In genomic region chr16:52378811-52379597, GRCm38 (mm10) we compare ENCODE assay signal across 16 mouse cellular contexts.
A peak's percentile ranks its signal among the peaks of the same experiment; 100 is the strongest.
DNase-seq lines count a peak whose midpoint lies in the region; ATAC-seq and TF ChIP-seq lines count a peak whose summit lies in the region.
"Had no signal": no experiment of that assay in that cellular context is flagged by ENCODE, and none has a peak within 500 bp of the region (broad histone marks: within the 10 kb centered on the region; RNA-seq: fewer than 3 reads in every experiment).

No protein-coding gene starts in this region.

- H3K4me1 ChIP-seq in kidney, postnatal 0 days (replicated peaks; ENCODE audit: insufficient read depth, low read length), result peaks cover 4% of the 10 kb centered on the region; the same call in 1 of the 2 replicates
- no peaks in the 10 kb centered on the region for H3K4me1 ChIP-seq in hindbrain, postnatal 0 days (ENCODE audit: insufficient read depth, low read length)
- H3K4me1 ChIP-seq: liver, embryonic 12.5 days had no signal

- H3K27me3 ChIP-seq in kidney, postnatal 0 days (ENCODE audit: insufficient read depth, low read length), result no peaks in the 10 kb centered on the region
- no peaks in the 10 kb centered on the region for H3K27me3 ChIP-seq in hindbrain, postnatal 0 days (ENCODE audit: insufficient read depth, low read length)
- H3K27me3 ChIP-seq: forebrain, embryonic 13.5 days; heart, embryonic 13.5 days; hindbrain, embryonic 13.5 days; liver, embryonic 12.5 days had no signal

- no peak for ATAC-seq in kidney, postnatal 0 days (replicated peaks; ENCODE audit: low FRiP score, low read depth)
- ATAC-seq in hindbrain, postnatal 0 days, result no peak
- ATAC-seq: forebrain, embryonic 13.5 days; liver, embryonic 12.5 days had no signal

- H3K9me3 ChIP-seq in kidney, postnatal 0 days (replicated peaks; ENCODE audit: low read length), result no peaks in the 10 kb centered on the region
- no peaks in the 10 kb centered on the region for H3K9me3 ChIP-seq in hindbrain, postnatal 0 days (ENCODE audit: low read length)
- H3K9me3 ChIP-seq: forebrain, embryonic 13.5 days; heart, embryonic 13.5 days; hindbrain, embryonic 13.5 days; liver, embryonic 12.5 days had no signal

- DNase-seq in kidney, postnatal 0 days (ENCODE audit: low spot score), result peak; percentile 65
- DNase-seq in kidney, adult 18-20 months, result no peak
- peak; percentile 35 to 38 for DNase-seq in right cerebral cortex, postnatal 10 days (ENCODE audit: low spot score in 2 of 2)
- DNase-seq in right cerebral cortex, postnatal 25 days, result no peak
- peak; percentile 69 for DNase-seq in brain, embryonic 14.5 days (ENCODE audit: low read depth)
- peak; percentile 24 for DNase-seq in lung, postnatal 36 days
- DNase-seq in hindbrain, postnatal 0 days (ENCODE audit: low spot score), result no peak
- DNase-seq in adrenal gland, postnatal 36 days, result no peak
- DNase-seq: cerebellum, adult 18-20 months; gastrocnemius, postnatal 25 days; kidney, postnatal 25 days; layer of hippocampus, postnatal 36 days had no signal

- H3K9ac ChIP-seq in kidney, postnatal 0 days (ENCODE audit: low read depth, low read length), result no peak overlapping the region
- H3K9ac ChIP-seq in hindbrain, postnatal 0 days (replicated peaks; ENCODE audit: low read length), result no peak overlapping the region
- H3K9ac ChIP-seq: forebrain, embryonic 13.5 days; heart, embryonic 13.5 days; hindbrain, embryonic 13.5 days; liver, embryonic 12.5 days had no signal

- no peak overlapping the region for H3K4me2 ChIP-seq in kidney, postnatal 0 days (ENCODE audit: low read length)
- no peak overlapping the region for H3K4me2 ChIP-seq in hindbrain, postnatal 0 days (ENCODE audit: low read depth, low read length)
- H3K4me2 ChIP-seq: forebrain, embryonic 13.5 days; heart, embryonic 13.5 days; hindbrain, embryonic 13.5 days; liver, embryonic 12.5 days had no signal

- no peak for TF ChIP-seq POLR2A in brain, embryonic 14.5 days (IDR thresholded peaks at IDR 0.05; ENCODE audit: borderline replicate concordance, extremely low read depth, insufficient read depth, insufficient read length, poor library complexity, severe bottlenecking)

- no peaks in the 10 kb centered on the region for H3K36me3 ChIP-seq in kidney, postnatal 0 days (ENCODE audit: insufficient read depth, low read length)
- no peaks in the 10 kb centered on the region for H3K36me3 ChIP-seq in hindbrain, postnatal 0 days (ENCODE audit: insufficient read depth, low read length)
- H3K36me3 ChIP-seq: heart, embryonic 13.5 days; hindbrain, embryonic 13.5 days; liver, embryonic 12.5 days had no signal

- no peak overlapping the region for H3K4me3 ChIP-seq in kidney, postnatal 0 days (replicated peaks; ENCODE audit: low read depth, low read length)
- no peak overlapping the region for H3K4me3 ChIP-seq in hindbrain, postnatal 0 days (ENCODE audit: low read length)
- H3K4me3 ChIP-seq: forebrain, embryonic 13.5 days; heart, embryonic 13.5 days; hindbrain, embryonic 13.5 days; liver, embryonic 12.5 days had no signal

- no peak for TF ChIP-seq CTCF in kidney, postnatal 0 days (IDR thresholded peaks at IDR 0.05; ENCODE audit: low read depth)
- no peak for TF ChIP-seq CTCF in brain, embryonic 14.5 days (IDR thresholded peaks at IDR 0.05; ENCODE audit: borderline replicate concordance, extremely low read depth, insufficient read depth, insufficient read length)
- no peak for TF ChIP-seq CTCF in hindbrain, postnatal 0 days (IDR thresholded peaks at IDR 0.05; ENCODE audit: low read depth)

- 57% methylated on average over 7 of the region's 7 CpGs for WGBS in kidney, postnatal 0 days
- WGBS in hindbrain, postnatal 0 days, result 73% methylated on average over 7 of the region's 7 CpGs

- H3K27ac ChIP-seq in kidney, postnatal 0 days, result no peak overlapping the region
- H3K27ac ChIP-seq in hindbrain, postnatal 0 days, result no peak overlapping the region
- H3K27ac ChIP-seq: forebrain, embryonic 13.5 days; heart, embryonic 13.5 days; hindbrain, embryonic 13.5 days; liver, embryonic 12.5 days had no signal

Comparison
In these comparisons a context has a peak if more than half of its experiments do, and no peak if none do; other contexts are left out.
1. DNase-seq: peak in kidney, postnatal 0 days (single experiment), right cerebral cortex, postnatal 10 days (2 of 2), brain, embryonic 14.5 days (single experiment) and lung, postnatal 36 days (single experiment); none in kidney, adult 18-20 months (single experiment), right cerebral cortex, postnatal 25 days (single experiment), hindbrain, postnatal 0 days (single experiment) and adrenal gland, postnatal 36 days (0 of 2).